Mouse (Mus musculus) heart, adult 18-20 months (tissue): ENCODE results near the gene Ly6g6d. TPM values are rescaled to one million over a fixed set of nuclear protein-coding genes. Genes with fewer than 3 reads are reported as not detected.

Experiments
- DNase-seq, 2 experiments: peaks; one replicate each; pipeline ENCODE4 v3.0.0; 2021 to 2022; ENCODE audit warnings: mixed read lengths in 1 of 2
- total RNA-seq, 2 experiments: library from RNA; stranded (reverse); gene quantifications; 2 replicates each; pipeline ENCODE4 v1.2.3; 2021

The Ly6g6d gene
- total RNA-seq, 2 experiments from 2014 or later: 0.57 TPM; not detected in 1

DNA sequence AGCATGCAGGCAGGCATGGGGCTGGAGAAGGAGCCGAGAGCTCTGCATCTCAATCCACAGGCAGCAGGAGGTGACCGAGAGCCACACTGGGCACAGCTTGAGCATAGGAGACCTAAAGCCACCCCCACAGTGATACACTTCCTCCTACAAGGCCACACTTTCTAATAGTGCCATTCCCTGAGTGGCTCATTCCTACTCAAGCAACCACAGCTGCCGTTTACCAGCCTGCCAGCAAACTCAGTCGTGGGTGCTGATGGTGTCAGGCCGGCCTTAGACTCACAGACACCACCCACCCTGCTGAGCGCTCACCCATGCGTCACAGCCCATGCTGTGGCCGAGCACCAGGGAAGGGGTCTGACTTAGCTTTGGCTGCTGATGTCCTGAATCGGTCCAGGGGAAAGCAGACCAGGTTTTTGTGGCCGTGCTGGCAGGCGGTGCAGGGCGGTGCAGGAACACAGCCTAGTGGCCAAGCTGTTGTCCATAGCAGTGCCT is 19.3 kb upstream of the Ly6g6d start:
- DNase-seq: no peak

DNA sequence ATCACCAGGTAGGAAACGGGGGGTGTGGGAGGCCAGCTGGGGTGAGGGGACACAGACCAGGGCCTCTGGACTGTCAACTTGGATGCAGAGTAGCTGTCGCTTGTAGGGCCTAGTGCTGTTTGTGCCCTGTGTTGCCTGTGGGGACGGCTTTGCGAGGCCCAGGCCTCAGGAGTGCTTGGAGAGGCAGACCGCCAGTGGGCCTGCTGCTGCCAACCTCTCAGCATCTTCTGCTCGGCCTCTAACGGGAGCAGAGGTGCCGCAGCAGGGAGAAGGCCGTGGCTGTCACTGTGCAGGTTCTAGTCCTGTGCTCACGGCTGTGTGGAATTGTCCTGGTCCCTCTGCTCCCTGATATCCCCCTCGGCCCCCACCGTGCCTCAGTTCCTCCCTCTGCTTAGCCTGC is 18.7 kb upstream of the Ly6g6d start:
- no peak for DNase-seq

GRCm38 (mm10) chr17:35094475-35095365 is 16.9 kb upstream of the Ly6g6d start:
- no peak for DNase-seq

DNA sequence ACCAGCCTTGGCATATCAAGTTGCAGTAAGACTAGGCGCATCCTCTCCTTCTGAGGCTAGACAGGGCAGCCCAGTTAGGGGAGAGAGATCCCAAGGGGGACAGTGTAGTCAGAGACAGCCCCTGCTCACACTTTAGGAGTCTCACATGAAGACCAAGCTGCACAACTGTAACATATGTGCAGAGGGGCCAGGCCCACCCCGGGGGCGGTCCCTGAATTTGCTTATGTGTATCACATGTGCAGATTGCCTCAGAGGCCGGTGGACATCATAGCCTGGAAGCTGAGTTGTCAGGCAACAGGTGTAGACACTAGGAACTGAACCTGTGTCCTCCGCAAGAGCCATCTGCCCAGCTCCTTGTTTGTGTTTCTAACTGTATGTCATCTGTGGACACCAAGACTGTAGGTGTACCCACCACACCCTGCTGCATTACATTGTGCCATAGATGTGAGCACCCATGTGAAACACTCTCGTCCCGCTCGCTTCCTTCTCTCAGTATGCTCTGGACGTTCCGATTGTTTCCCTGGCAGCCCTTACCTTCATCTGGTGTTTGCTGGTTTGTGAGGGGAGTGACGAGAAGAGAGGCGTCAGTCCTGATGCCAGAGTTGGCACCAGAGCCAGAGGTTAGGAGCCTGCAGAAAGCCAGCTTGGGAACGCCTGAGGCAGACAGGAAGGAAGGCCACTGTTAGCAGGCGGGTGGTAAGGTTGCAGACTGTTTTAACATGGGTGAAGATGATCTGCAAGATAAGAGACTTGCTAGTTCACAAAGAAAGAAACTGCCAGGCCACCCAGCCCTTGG is 14.7 kb upstream of the Ly6g6d start:
- no peak for DNase-seq

DNA sequence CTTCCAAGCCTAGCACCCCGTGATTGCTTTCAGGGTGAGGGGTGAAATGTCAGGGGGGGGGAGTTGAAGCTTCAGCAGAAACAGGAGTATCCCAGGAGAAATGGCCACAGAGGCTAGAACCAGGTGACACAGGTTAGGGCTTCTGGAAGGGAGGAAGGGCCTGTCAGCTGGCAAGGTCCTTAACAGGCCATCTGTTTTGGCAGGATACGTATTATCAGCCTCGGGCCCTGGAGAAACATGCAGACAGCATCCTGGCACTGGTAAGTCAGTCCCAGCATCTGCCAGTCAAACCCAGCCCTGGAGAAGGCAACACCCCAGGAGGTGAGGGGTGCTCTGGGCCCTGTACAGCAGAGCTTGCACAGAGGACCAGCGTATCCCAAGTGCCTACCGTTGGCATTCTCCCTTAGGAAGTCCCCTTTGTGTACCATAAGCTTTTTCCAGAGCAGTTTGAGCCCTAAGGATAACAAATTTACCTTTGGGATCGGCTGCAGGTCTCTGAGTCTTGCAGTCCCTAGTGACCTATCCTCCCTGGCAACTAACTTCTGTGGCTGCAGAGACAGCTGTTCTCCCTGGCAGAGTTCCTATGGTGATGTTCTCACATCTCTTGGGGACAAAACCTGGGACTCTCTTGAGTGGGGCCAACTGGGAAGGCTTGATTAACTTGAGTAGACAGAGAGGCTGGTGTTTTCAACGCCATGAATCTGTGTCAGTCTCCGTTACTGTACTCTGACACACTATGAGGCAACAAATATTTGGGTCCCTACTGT is 12.5 kb upstream of the Ly6g6d start:
- peak; percentile 42 to 44 for DNase-seq

GRCm38 (mm10) chr17:35088825-35089644 is 11.2 kb upstream of the Ly6g6d start, which contains the start of gene Abhd16a:
Abhd16a (plus strand) TSS chr17:35089263.
- DNase-seq: peak; percentile 95 to 97

GRCm38 (mm10) chr17:35088151-35088550 is 10.3 kb upstream of the Ly6g6d start:
- no peak for DNase-seq

DNA sequence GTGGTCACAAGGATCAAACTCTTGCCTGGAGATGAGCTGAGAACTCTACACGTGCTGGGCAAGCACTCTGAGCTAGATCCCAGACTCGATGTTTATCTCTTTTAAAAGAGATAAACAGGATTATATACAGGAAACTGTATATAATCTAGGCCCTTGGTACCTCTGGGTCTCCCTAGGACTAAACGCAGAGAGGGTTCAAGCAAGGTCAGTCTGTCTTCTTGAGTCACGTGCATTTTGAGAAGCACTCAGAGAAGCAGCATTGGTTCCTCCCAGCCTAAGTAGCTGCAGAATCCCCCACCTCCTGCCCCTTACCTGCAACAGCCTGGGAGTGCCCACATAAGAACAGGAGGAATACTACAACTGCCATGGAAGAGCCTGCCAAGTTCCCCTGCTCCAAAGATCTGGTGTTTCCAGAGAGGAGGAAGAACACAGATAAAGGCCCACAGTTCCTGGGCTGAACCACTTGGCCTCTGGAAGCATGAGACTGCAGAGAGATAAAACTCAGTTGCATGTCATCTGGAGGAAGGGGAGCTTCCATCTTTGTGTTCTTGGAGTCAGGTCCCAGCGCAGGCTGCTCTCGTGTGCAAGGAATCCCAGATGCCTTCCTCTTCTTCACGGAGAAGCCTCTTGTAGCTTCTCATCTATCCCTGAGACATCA is 7.5 kb upstream of the Ly6g6d start, which contains the start of gene Ly6g6f:
Gene Ly6g6f, minus strand, starts transcription at position 403 of the 658 bp plus-strand sequence.
- no peak for DNase-seq

- DNase-seq: no peak
Measured at GRCm38 (mm10) chr17:35083929-35084497, 6.1 kb upstream of the Ly6g6d start.

- DNase-seq: no peak
Measured at GRCm38 (mm10) chr17:35082841-35083576, 5.1 kb upstream of the Ly6g6d start.

GRCm38 (mm10) chr17:35080710-35081109 is 2.8 kb upstream of the Ly6g6d start:
- DNase-seq: no peak

DNA sequence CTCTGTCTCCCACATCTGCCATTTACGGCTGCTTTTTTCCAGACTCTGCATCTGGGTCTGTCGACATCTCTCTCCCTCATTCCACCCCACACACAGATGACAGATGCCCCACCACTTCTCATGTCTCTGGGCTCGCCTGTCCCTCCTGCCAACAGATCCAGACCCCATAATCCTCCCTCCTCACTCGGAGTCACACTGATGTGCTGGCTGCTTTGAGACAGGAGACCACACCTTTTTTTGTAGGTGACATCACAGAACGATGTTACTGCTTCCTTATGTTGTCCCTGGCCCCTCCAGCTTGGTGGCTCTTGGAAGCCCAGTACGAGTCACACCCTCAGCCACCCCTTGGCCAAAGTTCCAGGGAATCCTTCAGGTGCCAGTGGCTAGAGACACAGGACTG is 2.4 kb upstream of the Ly6g6d start:
- DNase-seq: no peak

DNA sequence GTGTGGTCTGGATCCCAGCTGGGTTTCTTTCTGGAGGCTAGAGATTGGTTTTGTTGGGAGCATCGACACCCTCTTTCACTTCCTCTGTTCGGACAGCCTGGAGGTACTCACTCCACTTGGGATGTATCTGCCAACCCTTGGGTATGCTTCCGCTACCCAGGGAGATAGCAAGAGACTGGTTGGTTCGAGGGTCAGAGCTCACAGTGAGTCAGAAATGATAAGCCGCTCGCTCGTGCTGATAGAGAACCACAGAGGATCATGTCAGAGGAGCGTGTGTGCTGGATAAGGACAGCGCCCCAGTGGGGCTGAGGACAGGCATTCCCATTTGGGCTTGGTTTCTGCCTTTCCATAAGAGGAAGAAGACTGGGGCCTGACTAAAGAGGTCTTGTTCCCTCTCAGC is 1.9 kb upstream of the Ly6g6d start:
- peak in 1 of 2 experiments; percentile 32 for DNase-seq

GRCm38 (mm10) chr17:35077285-35077684 is 580 bp downstream of the Ly6g6d start:
- DNase-seq: no peak

DNA sequence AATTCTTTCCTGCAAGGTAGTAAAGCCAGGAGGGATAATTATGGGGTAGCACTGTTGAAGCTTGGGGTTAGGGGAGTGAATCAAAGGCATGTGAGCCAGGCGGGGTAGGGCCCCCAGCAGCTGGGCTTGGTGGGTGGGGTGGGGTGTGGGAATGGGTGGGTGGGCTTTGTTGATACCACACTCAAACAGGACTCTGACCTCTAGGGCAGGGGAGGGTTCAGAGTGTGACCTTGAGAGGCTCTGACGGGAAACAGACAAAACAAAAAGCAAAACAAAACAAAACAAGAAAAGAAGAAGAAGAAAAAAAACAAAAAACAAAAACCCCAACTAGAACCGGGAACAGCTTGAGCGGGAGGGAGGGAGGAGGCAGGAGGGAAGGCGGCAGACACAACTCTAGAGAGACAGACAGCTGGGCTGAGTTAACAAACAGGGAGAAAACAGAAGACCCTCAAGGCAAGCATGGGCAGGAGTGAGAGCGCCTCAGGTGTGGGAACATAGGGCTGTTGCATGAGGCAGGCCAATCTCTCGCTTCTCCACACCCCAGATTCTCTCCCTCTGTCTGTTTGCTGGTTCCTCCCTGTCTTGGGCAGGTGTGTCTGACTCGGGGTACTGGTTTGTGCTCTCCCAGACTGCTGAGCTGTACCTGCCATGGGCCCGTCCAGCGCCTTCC is 1.2 kb downstream of the Ly6g6d start, which contains the start of gene Ly6g6e:
Gene Ly6g6e, plus strand, starts transcription at position 396 of the 670 bp plus-strand sequence.
- DNase-seq: no peak

- no peak for DNase-seq
Measured at GRCm38 (mm10) chr17:35074097-35074496, 3.8 kb downstream of the Ly6g6d start.

DNA sequence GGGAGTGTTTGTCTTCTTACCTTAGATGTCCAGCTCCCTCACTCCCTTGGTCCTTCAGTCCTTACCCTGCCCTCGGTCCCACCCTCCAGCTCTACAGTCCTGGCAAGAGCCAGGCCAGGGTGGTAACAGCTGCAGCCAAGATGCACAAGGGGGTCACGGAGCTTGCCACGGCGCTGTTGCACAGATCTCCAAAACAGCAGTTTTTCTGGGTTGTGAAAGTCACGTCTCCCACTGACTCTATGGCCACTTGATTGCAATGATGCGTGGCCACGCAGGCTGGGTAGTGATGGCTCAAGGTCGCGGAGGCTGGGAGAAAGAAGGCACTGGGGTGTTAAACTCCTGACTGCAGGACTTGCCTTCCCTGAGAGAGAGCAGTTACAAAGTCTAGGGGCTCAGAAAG is 6.4 kb downstream of the Ly6g6d start:
- no peak for DNase-seq

GRCm38 (mm10) chr17:35070556-35071229 is 7.2 kb downstream of the Ly6g6d start:
- DNase-seq: peak in 1 of 2 experiments; percentile 54
